Mouse (Mus musculus): ENCODE results near the gene Ssxb5.
"Not testable (repeated sequence)": the region's sequence is repeated elsewhere in the genome, so short reads cannot be mapped to it uniquely, and the experiment has no call there.

The Ssxb5 gene

GRCm38 (mm10) chrX:8803391-8803790, at the start of gene Ssxb5:
Gene Ssxb5 (plus strand): TSS chrX:8803691.
- DNase-seq: not testable (repeated sequence)

GRCm38 (mm10) chrX:8832043-8832442, 28.6 kb downstream of the Ssxb5 start:
- DNase-seq: peak; percentile 47

- no peak for DNase-seq
These were observed 40.2 kb downstream of the Ssxb5 start, which contains the start of gene Gm6592 for GRCm38 (mm10) chrX:8843694-8844093. Gene Gm6592 (plus strand): TSS chrX:8843994.

GRCm38 (mm10) chrX:8852486-8852885, 49.0 kb downstream of the Ssxb5 start:
- no peak for DNase-seq
